Mouse (Mus musculus): ENCODE measurements around the gene Gdf10. TPM values are rescaled to one million over a fixed set of nuclear protein-coding genes. Genes with fewer than 3 reads are reported as not detected.

Gene Gdf10
- total and polyA plus RNA-seq, 3 experiments, result 0.11 TPM; not detected in 2

DNA sequence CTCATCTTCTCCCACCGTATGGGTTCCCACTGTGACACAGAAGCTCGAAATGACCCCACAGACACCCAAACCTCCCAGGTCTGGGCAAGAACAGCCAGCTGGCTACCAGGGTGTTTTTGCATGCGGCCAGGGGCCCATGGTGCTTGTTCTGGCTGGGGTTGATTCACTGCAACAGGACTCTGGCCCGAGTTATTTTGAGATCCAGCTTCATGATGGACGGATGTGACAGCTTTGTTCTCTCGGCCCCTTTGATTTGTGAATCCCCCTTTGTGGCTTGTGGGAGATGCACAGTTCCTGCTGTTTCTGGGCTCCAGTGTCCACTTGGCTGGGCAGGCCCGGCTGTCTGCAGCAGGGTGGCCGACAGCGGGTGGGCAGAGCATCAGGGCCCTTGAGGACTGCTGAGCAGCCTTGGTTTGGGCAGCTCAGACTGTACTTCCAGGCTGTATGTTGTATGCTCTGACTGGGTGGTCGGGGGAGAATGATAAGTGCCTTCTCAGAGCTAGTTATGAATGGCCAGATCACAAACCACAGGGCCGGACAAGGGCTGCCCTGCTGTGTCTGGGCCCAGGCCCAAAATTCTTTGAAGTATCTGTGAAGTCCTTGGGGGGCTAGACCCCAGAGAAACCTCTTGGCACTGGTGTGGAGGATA lies 34.9 kb upstream of the Gdf10 start:
- Histone ChIP-seq H3K4me3 (ENCODE audit: low read depth, low read length) (no peak overlapping the region), H3K36me3 (replicated peaks) (no peaks in the 10 kb centered on the region), H3K9me3 (replicated peaks) (peaks cover 59% of the 10 kb centered on the region), H3K4me1 (ENCODE audit: insufficient read depth, low read depth, low read length) (no peaks in the 10 kb centered on the region), H3K27me3 (ENCODE audit: insufficient read depth, low read length) (no peaks in the 10 kb centered on the region)
- ATAC-seq (ENCODE audit: extremely low read depth, insufficient number of reproducible peaks, low FRiP score, poor library complexity, severe bottlenecking) (no peak), DNase-seq (ENCODE audit: low spot score) (no peak)
- no peak for TF ChIP-seq GATA2 (IDR thresholded peaks at IDR 0.05; ENCODE audit: borderline replicate concordance, low read depth, low read length)
- no peak for TF ChIP-seq GATA1 (IDR thresholded peaks at IDR 0.05; ENCODE audit: borderline replicate concordance, low read length)
- TF ChIP-seq CTCF (IDR thresholded peaks at IDR 0.05; ENCODE audit: low read depth, low read length), result no peak
- TF ChIP-seq TAL1 (conservative IDR thresholded peaks at IDR 0.05; ENCODE audit: low read depth, low read length), result no peak
- TF ChIP-seq POLR2AphosphoS5 (IDR thresholded peaks at IDR 0.05; ENCODE audit: insufficient replicate concordance, low read depth, low read length), result no peak

DNA sequence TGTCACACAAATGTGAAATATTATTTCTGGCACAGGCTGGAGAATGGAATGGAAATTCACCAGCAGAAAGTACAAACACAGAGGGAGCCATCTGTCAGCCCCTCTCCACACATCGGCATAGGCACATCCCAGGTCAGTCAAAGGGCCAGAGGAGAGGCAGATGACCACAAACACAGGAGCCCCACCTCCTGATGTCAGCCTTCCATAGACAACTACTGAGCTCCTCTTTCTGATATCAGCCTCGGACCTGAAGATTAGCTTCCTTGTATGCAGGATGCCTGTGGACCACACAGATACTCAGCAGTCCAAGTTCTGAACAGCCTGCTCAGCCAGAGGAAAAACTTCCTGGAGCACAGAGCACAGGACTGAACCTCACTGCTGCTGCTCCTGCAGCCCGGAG lies 33.4 kb upstream of the Gdf10 start:
- no peaks in the 10 kb centered on the region for H3K27me3 ChIP-seq (ENCODE audit: insufficient read depth, low read length)
- TF ChIP-seq GATA2 (IDR thresholded peaks at IDR 0.05; ENCODE audit: borderline replicate concordance, low read depth, low read length) (no peak), GATA1 (IDR thresholded peaks at IDR 0.05; ENCODE audit: borderline replicate concordance, low read length) (no peak)
- no peaks in the 10 kb centered on the region for H3K4me1 ChIP-seq (ENCODE audit: insufficient read depth, low read depth, low read length)
- DNase-seq (ENCODE audit: low spot score), result no peak
- H3K4me3 ChIP-seq (ENCODE audit: low read depth, low read length), result no peak overlapping the region
- peaks cover 60% of the 10 kb centered on the region for H3K9me3 ChIP-seq (replicated peaks)
- no peaks in the 10 kb centered on the region for H3K36me3 ChIP-seq (replicated peaks)
- no peak for ATAC-seq (ENCODE audit: extremely low read depth, insufficient number of reproducible peaks, low FRiP score, poor library complexity, severe bottlenecking)

GRCm38 (mm10) chr14:33891507-33891906 lies 31.9 kb upstream of the Gdf10 start:
- no peak for TF ChIP-seq TAL1 (conservative IDR thresholded peaks at IDR 0.05; ENCODE audit: low read depth, low read length)
- no peak for TF ChIP-seq GATA1 (IDR thresholded peaks at IDR 0.05; ENCODE audit: borderline replicate concordance, low read length)
- TF ChIP-seq GATA2 (IDR thresholded peaks at IDR 0.05; ENCODE audit: borderline replicate concordance, low read depth, low read length), result no peak
- TF ChIP-seq POLR2AphosphoS5 (IDR thresholded peaks at IDR 0.05; ENCODE audit: insufficient replicate concordance, low read depth, low read length), result no peak
- no peak for TF ChIP-seq CTCF (IDR thresholded peaks at IDR 0.05; ENCODE audit: low read depth, low read length)
- no peaks in the 10 kb centered on the region for H3K4me1 ChIP-seq (ENCODE audit: insufficient read depth, low read depth, low read length)

GRCm38 (mm10) chr14:33895777-33896176 lies 27.6 kb upstream of the Gdf10 start:
- no peaks in the 10 kb centered on the region for H3K4me1 ChIP-seq (ENCODE audit: insufficient read depth, low read depth, low read length)
- DNase-seq (ENCODE audit: low spot score) (no peak), ATAC-seq (ENCODE audit: extremely low read depth, insufficient number of reproducible peaks, low FRiP score, poor library complexity, severe bottlenecking) (no peak)
- H3K27me3 ChIP-seq (ENCODE audit: insufficient read depth, low read length), result no peaks in the 10 kb centered on the region
- no peak overlapping the region for H3K4me3 ChIP-seq (ENCODE audit: low read depth, low read length)
- TF ChIP-seq POLR2AphosphoS5 (IDR thresholded peaks at IDR 0.05; ENCODE audit: insufficient replicate concordance, low read depth, low read length) (no peak), GATA2 (IDR thresholded peaks at IDR 0.05; ENCODE audit: borderline replicate concordance, low read depth, low read length) (no peak)
- H3K36me3 ChIP-seq (replicated peaks), result no peaks in the 10 kb centered on the region
- H3K9me3 ChIP-seq (replicated peaks), result peaks cover 52% of the 10 kb centered on the region

More at GRCm38 (mm10) chr14:33891507-33891906, 31.9 kb upstream of the Gdf10 start:
- no peak overlapping the region for H3K4me3 ChIP-seq (ENCODE audit: low read depth, low read length)
- no peaks in the 10 kb centered on the region for H3K36me3 ChIP-seq (replicated peaks)
- ATAC-seq (ENCODE audit: extremely low read depth, insufficient number of reproducible peaks, low FRiP score, poor library complexity, severe bottlenecking) (no peak), DNase-seq (ENCODE audit: low spot score) (no peak)
- no peaks in the 10 kb centered on the region for H3K27me3 ChIP-seq (ENCODE audit: insufficient read depth, low read length)
- peaks cover 62% of the 10 kb centered on the region for H3K9me3 ChIP-seq (replicated peaks)

DNA sequence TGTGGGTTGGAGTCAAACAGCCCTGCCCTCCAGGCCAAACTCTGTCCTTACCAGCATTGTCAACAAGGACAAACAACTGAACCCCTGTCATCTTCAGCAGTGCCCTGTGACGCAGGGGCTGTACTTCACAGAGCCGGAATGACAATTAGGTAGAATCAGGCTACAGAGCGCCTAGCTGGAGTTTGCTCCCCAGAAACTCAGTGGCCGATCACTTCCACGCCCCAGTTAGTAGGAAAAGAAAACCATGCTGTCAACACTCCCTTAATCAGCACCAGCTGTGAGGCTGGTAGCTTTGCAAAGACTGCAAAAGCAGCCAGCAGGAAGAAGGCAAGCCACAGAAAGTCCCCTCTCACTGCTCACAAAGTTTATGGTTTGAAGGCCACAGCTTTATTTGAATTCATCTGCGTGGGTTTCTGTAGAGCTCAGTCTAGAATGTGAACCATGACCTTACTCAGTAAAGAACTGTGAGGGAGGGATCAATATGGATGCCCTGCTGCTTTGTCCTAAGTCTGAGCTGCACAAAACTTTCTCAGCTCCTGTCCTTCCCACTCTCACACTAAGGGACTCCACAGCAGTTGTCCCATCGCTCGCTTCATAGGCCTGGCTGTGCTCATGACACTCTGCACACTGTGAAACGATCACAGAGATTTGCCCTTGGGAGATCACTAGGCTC lies 26.6 kb upstream of the Gdf10 start:
- no peaks in the 10 kb centered on the region for H3K4me1 ChIP-seq (ENCODE audit: insufficient read depth, low read depth, low read length)
- ATAC-seq (ENCODE audit: extremely low read depth, insufficient number of reproducible peaks, low FRiP score, poor library complexity, severe bottlenecking) (no peak), DNase-seq (ENCODE audit: low spot score) (no peak)

DNA sequence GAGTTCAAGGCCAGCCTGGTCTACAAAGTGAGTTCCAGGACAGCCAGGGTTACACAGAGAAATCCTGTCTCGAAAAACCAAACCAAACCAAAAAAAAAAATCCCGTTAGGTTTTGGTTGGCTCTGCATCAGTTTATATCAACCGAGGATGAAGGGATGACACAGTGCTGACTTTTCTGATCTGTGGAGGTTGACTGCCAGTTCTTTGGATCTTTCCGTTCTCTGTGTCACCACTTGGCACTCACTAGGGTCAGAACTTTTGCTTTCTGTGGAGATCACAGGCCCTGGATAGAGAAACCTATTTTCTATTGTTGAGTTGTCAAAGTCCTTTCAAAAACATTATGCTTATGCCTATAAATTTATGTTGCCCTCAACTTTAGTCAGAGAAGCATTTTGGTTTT lies 20.6 kb upstream of the Gdf10 start:
- ATAC-seq (ENCODE audit: extremely low read depth, insufficient number of reproducible peaks, low FRiP score, poor library complexity, severe bottlenecking), result no peak
- no peak for DNase-seq (ENCODE audit: low spot score)
- H3K4me1 ChIP-seq (ENCODE audit: insufficient read depth, low read depth, low read length), result no peaks in the 10 kb centered on the region
- no peaks in the 10 kb centered on the region for H3K27me3 ChIP-seq (ENCODE audit: insufficient read depth, low read length)
- H3K9me3 ChIP-seq (replicated peaks), result peaks cover 32% of the 10 kb centered on the region
- H3K36me3 ChIP-seq (replicated peaks), result no peaks in the 10 kb centered on the region
- TF ChIP-seq GATA2 (IDR thresholded peaks at IDR 0.05; ENCODE audit: borderline replicate concordance, low read depth, low read length) (no peak), CTCF (IDR thresholded peaks at IDR 0.05; ENCODE audit: low read depth, low read length) (no peak), TAL1 (conservative IDR thresholded peaks at IDR 0.05; ENCODE audit: low read depth, low read length) (no peak), POLR2AphosphoS5 (IDR thresholded peaks at IDR 0.05; ENCODE audit: insufficient replicate concordance, low read depth, low read length) (no peak), GATA1 (IDR thresholded peaks at IDR 0.05; ENCODE audit: borderline replicate concordance, low read length) (no peak)
- no peak overlapping the region for H3K4me3 ChIP-seq (ENCODE audit: low read depth, low read length)

More for the DNA sequence above, 26.6 kb upstream of the Gdf10 start:
- H3K27me3 ChIP-seq (ENCODE audit: insufficient read depth, low read length), result no peaks in the 10 kb centered on the region
- no peak for TF ChIP-seq GATA1 (IDR thresholded peaks at IDR 0.05; ENCODE audit: borderline replicate concordance, low read length)
- no peak for TF ChIP-seq GATA2 (IDR thresholded peaks at IDR 0.05; ENCODE audit: borderline replicate concordance, low read depth, low read length)
- no peak for TF ChIP-seq CTCF (IDR thresholded peaks at IDR 0.05; ENCODE audit: low read depth, low read length)
- no peak for TF ChIP-seq TAL1 (conservative IDR thresholded peaks at IDR 0.05; ENCODE audit: low read depth, low read length)
- TF ChIP-seq POLR2AphosphoS5 (IDR thresholded peaks at IDR 0.05; ENCODE audit: insufficient replicate concordance, low read depth, low read length), result no peak
- no peaks in the 10 kb centered on the region for H3K36me3 ChIP-seq (replicated peaks)
- no peak overlapping the region for H3K4me3 ChIP-seq (ENCODE audit: low read depth, low read length)
- H3K9me3 ChIP-seq (replicated peaks), result peaks cover 50% of the 10 kb centered on the region
